Mouse (Mus musculus) urinary bladder, postnatal 14 days (tissue): ENCODE results near the gene Rilp.

ENCODE experiments used
- DNase-seq: peaks from one replicate; pipeline ENCODE4 v3.0.0; 2021; ENCODE audit warnings: low spot score

Gene Rilp

GRCm38 (mm10) chr11:75509741-75510626 lies at the start of gene Rilp:
Gene Rilp, plus strand, starts transcription at chr11:75510094.
- DNase-seq = peak; percentile 65

- peak; percentile 94 for DNase-seq
Observed at GRCm38 (mm10) chr11:75460103-75460843, 49.6 kb upstream of the Rilp start.

- peak; percentile 99 for DNase-seq
Observed at GRCm38 (mm10) chr11:75460844-75461742, 48.8 kb upstream of the Rilp start, which contains the start of gene Tlcd2. Gene Tlcd2, plus strand, starts transcription at chr11:75461715.

- no peak for DNase-seq
Observed at GRCm38 (mm10) chr11:75461743-75462252, 48.1 kb upstream of the Rilp start.

- peak; percentile 91 for DNase-seq
Observed at GRCm38 (mm10) chr11:75462253-75462783, 47.6 kb upstream of the Rilp start.

GRCm38 (mm10) chr11:75462865-75463336 lies 47.0 kb upstream of the Rilp start:
- DNase-seq = peak; percentile 96

GRCm38 (mm10) chr11:75463624-75464023 lies 46.3 kb upstream of the Rilp start:
- DNase-seq = no peak

GRCm38 (mm10) chr11:75464417-75464816 lies 45.5 kb upstream of the Rilp start:
- DNase-seq = no peak

- DNase-seq = no peak
Observed at GRCm38 (mm10) chr11:75465051-75465450, 44.8 kb upstream of the Rilp start.

- no peak for DNase-seq
Observed at GRCm38 (mm10) chr11:75466731-75467505, 43.0 kb upstream of the Rilp start.

GRCm38 (mm10) chr11:75467512-75468215 lies 42.2 kb upstream of the Rilp start:
- DNase-seq = peak; percentile 67

- no peak for DNase-seq
Observed at GRCm38 (mm10) chr11:75468410-75468809, 41.5 kb upstream of the Rilp start.

- DNase-seq = no peak
Observed at GRCm38 (mm10) chr11:75469261-75469660, 40.6 kb upstream of the Rilp start.

GRCm38 (mm10) chr11:75470675-75471074 lies 39.2 kb upstream of the Rilp start:
- no peak for DNase-seq

- DNase-seq = no peak
Observed at GRCm38 (mm10) chr11:75472469-75473081, 37.3 kb upstream of the Rilp start.

- no peak for DNase-seq
Observed at GRCm38 (mm10) chr11:75473376-75473775, 36.5 kb upstream of the Rilp start.

GRCm38 (mm10) chr11:75486192-75486591 lies 23.7 kb upstream of the Rilp start:
- no peak for DNase-seq

GRCm38 (mm10) chr11:75486601-75487285 lies 23.2 kb upstream of the Rilp start, which contains the start of gene Prpf8:
Gene Prpf8, plus strand, starts transcription at chr11:75486816.
- DNase-seq = peak; percentile 96

- DNase-seq = no peak
Observed at GRCm38 (mm10) chr11:75487496-75487895, 22.4 kb upstream of the Rilp start.
